Mouse (Mus musculus) cerebellum, adult 2 months (tissue): Measurements from ENCODE around the gene Plxdc2. TPM values are rescaled to one million over a fixed set of nuclear protein-coding genes. Genes with fewer than 3 reads are reported as not detected.
A peak's percentile ranks its signal among the peaks of the same experiment; 100 is the strongest.

ENCODE experiments used
- DNase-seq, 2 experiments: peaks; one replicate each; pipeline ENCODE4 v3.0.0; 2021
- H3K27ac ChIP-seq: fragments of 200-500 bp; 2 replicates; pipeline ENCODE4 v1.5.1; 2012; ENCODE audit warnings: low read length, control low read depth, inconsistent platforms; ENCODE audit not compliant: insufficient read depth
- H3K27me3 ChIP-seq: fragments of 200-500 bp; 2 replicates; pipeline ENCODE4 v1.6.1; 2012; ENCODE audit warnings: inconsistent platforms, mild to moderate bottlenecking, low read length, moderate library complexity; ENCODE audit not compliant: control insufficient read depth, insufficient read depth
- H3K4me1 ChIP-seq: fragments of 200-500 bp; 2 replicates; pipeline ENCODE4 v1.6.1; 2011; ENCODE audit warnings: low read length; ENCODE audit not compliant: control insufficient read depth, insufficient read depth
- H3K4me3 ChIP-seq: fragments of 200-500 bp; replicated peaks from 2 replicates; pipeline ENCODE3; 2011; ENCODE audit warnings: mild to moderate bottlenecking, low read depth, low read length, control low read depth; ENCODE audit not compliant: insufficient read depth
- CTCF ChIP-seq: fragments of 200-500 bp; IDR thresholded peaks from 2 replicates; pipeline ENCODE4 v1.5.1; 2011; ENCODE audit warnings: low read depth, mild to moderate bottlenecking, control low read depth, low read length, moderate library complexity, borderline replicate concordance; ENCODE audit not compliant: insufficient read depth
- POLR2A ChIP-seq: fragments of 200-500 bp; IDR thresholded peaks from 2 replicates; pipeline ENCODE4 v1.6.1; 2011; ENCODE audit warnings: low read length, control low read depth, borderline replicate concordance; ENCODE audit not compliant: insufficient read depth
- WGBS: fragments of 180-500 bp; shearing (Covaris S2); methylation state at CpG from one replicate; pipeline ENCODE4 v1.1.7; 2018; 5-methylcytosine and 5-hydroxymethylcytosine counted together
- polyA plus RNA-seq: library from polyadenylated mRNA; depleted of rRNA; stranded (reverse); fragments of >200 nt; gene quantifications from 2 replicates; pipeline ENCODE4 v1.2.3, GENCODE M21; 2012

The Plxdc2 gene
- polyA plus RNA-seq, 1 experiment: 19.1 TPM

- Histone ChIP-seq H3K4me3 (no peak overlapping the region), H3K27ac (no peak overlapping the region), H3K4me1 (no peaks in the 10 kb centered on the region; the same call in 1 of the 2 replicates), H3K27me3 (no peaks in the 10 kb centered on the region)
- 31% methylated on average over 2 of the region's 2 CpGs for WGBS
- TF ChIP-seq POLR2A: no peak
- TF ChIP-seq CTCF: no peak
- DNase-seq: peak; percentile 55 to 79
These were observed 127.8 kb downstream of the Plxdc2 start for GRCm38 (mm10) chr2:16483943-16484342.

DNA sequence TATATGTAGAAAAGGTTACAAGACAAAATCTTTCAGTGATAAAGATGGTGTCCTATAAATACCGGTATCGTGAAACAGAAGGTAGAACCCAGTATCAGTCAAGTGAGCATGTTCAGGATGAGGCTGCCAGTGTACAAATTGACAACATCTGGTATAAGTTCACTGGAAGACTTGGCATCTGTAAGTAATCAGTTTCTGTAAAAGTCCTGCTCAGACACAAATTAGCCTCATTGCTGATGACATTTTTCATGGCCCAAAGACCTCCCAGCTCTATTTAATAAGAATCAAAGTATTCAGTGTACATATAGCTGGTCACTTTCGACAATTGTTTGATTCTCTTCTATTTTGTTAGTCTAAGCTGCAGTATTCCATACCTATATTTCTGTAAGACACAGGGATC lies 129.9 kb downstream of the Plxdc2 start:
- WGBS: 95% methylated on average over 3 of the region's 3 CpGs

DNA sequence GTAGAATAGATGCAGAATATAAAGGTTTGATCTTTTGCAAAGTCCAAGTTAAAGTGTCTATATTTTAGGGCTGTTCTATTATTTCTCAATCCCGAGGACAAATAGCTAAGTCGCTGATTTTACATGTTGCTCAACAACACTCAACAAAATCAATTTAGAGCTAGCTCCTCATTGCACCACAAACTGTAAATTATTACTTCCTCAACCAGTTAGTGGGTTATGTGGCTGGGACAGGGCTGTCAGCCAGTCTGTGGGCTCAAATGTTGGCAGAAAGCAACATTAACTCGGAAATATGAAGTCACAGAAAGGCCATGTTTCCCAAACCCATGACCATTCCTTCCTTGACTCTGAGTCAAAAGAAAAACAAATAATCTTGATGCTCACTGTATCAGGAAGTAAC lies 135.1 kb downstream of the Plxdc2 start:
- DNase-seq: no peak
- H3K27ac ChIP-seq: no peak overlapping the region
- no peak overlapping the region for H3K4me3 ChIP-seq
- WGBS: 81% methylated on average over 3 of the region's 3 CpGs
- TF ChIP-seq CTCF: no peak
- no peak for TF ChIP-seq POLR2A
- no peaks in the 10 kb centered on the region for H3K4me1 ChIP-seq
- H3K27me3 ChIP-seq: no peaks in the 10 kb centered on the region

More for the DNA sequence above, 129.9 kb downstream of the Plxdc2 start:
- H3K4me1 ChIP-seq: no peaks in the 10 kb centered on the region; the same call in 1 of the 2 replicates
- no peaks in the 10 kb centered on the region for H3K27me3 ChIP-seq
- no peak for TF ChIP-seq CTCF
- no peak overlapping the region for H3K27ac ChIP-seq
- DNase-seq: no peak
- no peak overlapping the region for H3K4me3 ChIP-seq

DNA sequence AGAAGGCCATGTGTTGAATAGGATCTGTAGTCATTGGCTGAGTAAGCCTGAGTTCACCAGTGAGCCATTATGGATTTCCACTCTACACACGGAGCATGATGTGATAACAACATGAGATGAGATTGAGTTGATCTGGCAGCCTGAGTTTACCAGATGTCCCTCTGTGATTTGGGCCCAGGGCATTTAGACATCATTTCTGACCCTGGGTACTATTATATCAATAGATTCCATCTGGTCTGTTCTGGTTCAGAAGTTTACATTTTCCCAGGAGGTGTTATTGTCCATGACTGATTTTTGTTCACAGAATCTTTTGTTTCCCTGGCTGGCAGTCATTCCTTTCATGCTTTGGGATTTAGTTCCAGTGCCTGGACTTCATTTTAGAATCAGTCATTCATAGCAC lies 146.7 kb downstream of the Plxdc2 start:
- no peak for TF ChIP-seq POLR2A
- no peak for TF ChIP-seq CTCF
- 7% methylated on average over 1 of the region's 1 CpGs for WGBS
- no peaks in the 10 kb centered on the region for H3K27me3 ChIP-seq

GRCm38 (mm10) chr2:16507540-16508230 lies 151.6 kb downstream of the Plxdc2 start:
- H3K27me3 ChIP-seq: no peaks in the 10 kb centered on the region
- no peak overlapping the region for H3K4me3 ChIP-seq
- WGBS: 65% methylated on average over 3 of the region's 3 CpGs
- TF ChIP-seq POLR2A (no peak), CTCF (no peak)
- no peak overlapping the region for H3K27ac ChIP-seq
- no peaks in the 10 kb centered on the region for H3K4me1 ChIP-seq
- DNase-seq: no peak

More for the DNA sequence above, 146.7 kb downstream of the Plxdc2 start:
- Histone ChIP-seq H3K4me1 (no peaks in the 10 kb centered on the region), H3K27ac (no peak overlapping the region), H3K4me3 (no peak overlapping the region)
- no peak for DNase-seq

GRCm38 (mm10) chr2:16518148-16518547 lies 162.0 kb downstream of the Plxdc2 start:
- H3K4me1 ChIP-seq: no peaks in the 10 kb centered on the region
- WGBS: 38% methylated on average over 2 of the region's 2 CpGs
- TF ChIP-seq CTCF (no peak), POLR2A (no peak)
- H3K4me3 ChIP-seq: no peak overlapping the region
- H3K27me3 ChIP-seq: no peaks in the 10 kb centered on the region
- DNase-seq: no peak
- no peak overlapping the region for H3K27ac ChIP-seq

GRCm38 (mm10) chr2:16523427-16523826 lies 167.3 kb downstream of the Plxdc2 start:
- WGBS: 95% methylated on average over 1 of the region's 1 CpGs
- Histone ChIP-seq H3K27ac (no peak overlapping the region), H3K4me3 (no peak overlapping the region), H3K27me3 (no peaks in the 10 kb centered on the region), H3K4me1 (no peaks in the 10 kb centered on the region; the same call in 1 of the 2 replicates)
- no peak for DNase-seq
- no peak for TF ChIP-seq POLR2A
- TF ChIP-seq CTCF: no peak

GRCm38 (mm10) chr2:16532244-16532643 lies 176.1 kb downstream of the Plxdc2 start:
- WGBS: 60% methylated on average over 1 of the region's 1 CpGs
- no peak for TF ChIP-seq POLR2A
- no peak for TF ChIP-seq CTCF
- Histone ChIP-seq H3K27ac (no peak overlapping the region), H3K4me1 (no peaks in the 10 kb centered on the region), H3K4me3 (no peak overlapping the region), H3K27me3 (no peaks in the 10 kb centered on the region)
- DNase-seq: no peak
